Mouse (Mus musculus): ENCODE results near the gene Wdr89.

- no peak for TF ChIP-seq CTCF (conservative IDR thresholded peaks at IDR 0.05; ENCODE audit: low read length)
- TF ChIP-seq POU5F1 (IDR thresholded peaks at IDR 0.05; ENCODE audit: borderline replicate concordance, low read length): no peak
These were observed 46.5 kb downstream of the Wdr89 start for GRCm38 (mm10) chr12:75622835-75623234.

All from E14TG2a.4 (cell line).